Mouse (Mus musculus): Measurements from ENCODE around the gene Casz1. TPM values are rescaled to one million over a fixed set of nuclear protein-coding genes. Genes with fewer than 3 reads are reported as not detected.

The Casz1 gene
- polyA plus RNA-seq, 1 experiment from 2014 or later: 6.7 TPM

DNA sequence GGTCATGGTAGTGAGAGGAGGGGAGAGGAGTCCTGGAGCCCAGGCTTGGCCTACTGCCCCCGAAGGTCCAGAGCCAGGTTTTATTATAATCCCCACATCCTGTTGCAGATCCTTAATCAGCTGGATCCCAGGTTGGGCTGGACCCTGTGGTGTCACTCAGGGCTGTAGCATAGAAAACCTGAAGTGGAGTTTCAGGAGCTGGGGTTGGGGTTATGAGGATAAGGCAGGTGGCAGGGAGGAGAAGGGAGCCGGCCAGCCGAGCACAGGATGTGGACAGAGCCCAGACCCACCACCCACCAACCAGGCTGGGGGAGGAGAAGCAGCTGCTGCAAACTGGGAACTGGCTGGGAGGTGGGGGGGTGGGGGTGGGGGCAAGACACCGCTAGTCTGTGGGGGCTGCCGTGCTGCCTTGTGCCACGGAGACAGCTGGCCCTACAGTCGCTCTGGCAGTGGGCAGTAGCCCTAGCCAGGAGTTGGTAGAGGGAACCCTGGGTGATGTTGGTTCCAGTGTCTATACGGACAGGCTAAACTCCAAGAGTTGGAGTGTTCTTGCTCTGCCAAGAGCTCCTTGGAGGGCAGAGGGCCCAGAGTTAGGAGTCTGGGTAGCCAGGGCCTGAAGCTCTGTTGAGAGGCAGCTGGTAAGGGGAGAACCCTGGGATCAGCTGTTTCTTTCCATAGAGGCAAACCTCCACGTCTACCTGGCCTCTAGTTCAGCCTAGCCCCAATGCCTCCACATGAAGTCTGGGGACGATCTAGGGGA, 110.8 kb downstream of the Casz1 start:
- Histone ChIP-seq H3K4me2 (ENCODE audit: low read length) (peak overlapping the region; percentile 21; the same call in 1 of the 2 replicates), H3K27ac (peak overlapping the region; percentile 31; the same call in 1 of the 2 replicates)

DNA sequence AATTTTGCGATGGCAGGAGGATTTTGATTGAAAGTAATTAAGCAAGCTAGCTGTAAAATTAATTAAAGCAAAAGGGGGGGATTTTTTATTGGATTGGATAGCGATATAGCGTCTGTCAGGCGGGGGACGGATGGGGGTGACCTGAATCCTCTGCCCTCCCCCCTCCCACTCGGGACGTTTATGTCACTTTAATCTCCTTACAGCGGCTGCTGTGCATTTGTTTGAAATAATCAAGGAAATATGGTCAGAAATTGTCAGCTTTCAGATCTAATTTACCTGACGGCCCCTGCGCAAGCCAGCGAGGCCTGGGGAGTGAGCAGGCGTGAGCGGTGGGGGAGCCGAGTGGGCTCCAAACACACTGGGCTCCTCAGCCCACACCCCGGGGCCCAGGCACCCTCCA, 111.6 kb downstream of the Casz1 start:
- DNase-seq (ENCODE audit: low spot score) (no peak), ATAC-seq (replicated peaks; ENCODE audit: low FRiP score, low read depth) (no peak)
- Histone ChIP-seq H3K36me3 (ENCODE audit: insufficient read depth, low read length) (no peaks in the 10 kb centered on the region), H3K27me3 (ENCODE audit: insufficient read depth, low read length) (no peaks in the 10 kb centered on the region), H3K9ac (ENCODE audit: low read depth, low read length) (no peak overlapping the region), H3K4me3 (replicated peaks; ENCODE audit: low read depth, low read length) (no peak overlapping the region), H3K9me3 (replicated peaks; ENCODE audit: low read length) (no peaks in the 10 kb centered on the region), H3K4me1 (replicated peaks; ENCODE audit: insufficient read depth, low read length) (peaks cover 63% of the 10 kb centered on the region), H3K27ac (no peak overlapping the region), H3K4me2 (ENCODE audit: low read length) (no peak overlapping the region)
- 83% methylated on average over 15 of the region's 15 CpGs for WGBS
- no peak for TF ChIP-seq CTCF (IDR thresholded peaks at IDR 0.05; ENCODE audit: low read depth)

More for the DNA sequence above, 110.8 kb downstream of the Casz1 start:
- peak; percentile 91 for DNase-seq (ENCODE audit: low spot score)
- 36% methylated on average over 10 of the region's 10 CpGs for WGBS
- peak; percentile 81 for ATAC-seq (replicated peaks; ENCODE audit: low FRiP score, low read depth)
- Histone ChIP-seq H3K9me3 (replicated peaks; ENCODE audit: low read length) (no peaks in the 10 kb centered on the region), H3K4me1 (replicated peaks; ENCODE audit: insufficient read depth, low read length) (peaks cover 62% of the 10 kb centered on the region), H3K9ac (ENCODE audit: low read depth, low read length) (peak overlapping the region; percentile 27; the same call in 1 of the 2 replicates), H3K27me3 (ENCODE audit: insufficient read depth, low read length) (no peaks in the 10 kb centered on the region), H3K36me3 (ENCODE audit: insufficient read depth, low read length) (no peaks in the 10 kb centered on the region), H3K4me3 (replicated peaks; ENCODE audit: low read depth, low read length) (no peak overlapping the region)
- no peak for TF ChIP-seq CTCF (IDR thresholded peaks at IDR 0.05; ENCODE audit: low read depth)

DNA sequence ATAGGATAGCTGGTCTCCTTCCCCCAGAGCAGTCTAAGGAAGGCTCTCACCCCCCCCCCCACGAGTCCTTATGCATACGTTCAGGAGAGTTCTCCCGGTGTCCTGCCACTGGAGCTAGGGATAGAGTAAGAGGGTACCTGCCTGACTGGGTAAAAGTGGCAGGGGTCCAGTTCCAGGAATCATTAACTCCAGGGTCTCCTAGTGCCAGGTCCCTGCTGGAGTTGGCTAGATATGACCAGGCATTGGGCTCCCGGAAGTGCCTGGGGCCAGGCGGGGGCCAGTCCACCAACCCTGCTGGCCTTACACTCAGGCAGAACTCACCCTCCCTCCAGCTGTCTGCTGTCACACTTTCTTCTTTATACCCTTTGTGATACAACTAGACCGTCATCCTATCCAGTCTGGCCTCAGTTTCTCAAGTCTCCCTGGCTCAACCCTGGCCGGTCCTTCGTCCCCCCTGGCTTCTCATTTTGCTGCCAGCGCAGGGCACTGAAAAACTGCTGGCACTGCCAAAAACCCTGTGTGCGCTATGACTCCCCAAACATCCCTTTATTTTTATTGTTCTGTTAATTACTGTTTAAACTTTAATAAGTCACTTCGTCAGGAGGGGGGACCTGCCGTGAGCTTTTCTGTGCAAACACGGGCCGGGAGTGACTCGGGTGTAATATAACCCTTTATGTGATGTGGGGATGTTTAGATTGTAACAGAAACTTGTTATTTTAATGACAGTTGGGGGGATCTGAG, 114.6 kb downstream of the Casz1 start:
- ATAC-seq (replicated peaks; ENCODE audit: low FRiP score, low read depth): peak; percentile 37; the same call in 1 of the 2 replicates
- H3K27ac ChIP-seq: peak overlapping the region; percentile 72

DNA sequence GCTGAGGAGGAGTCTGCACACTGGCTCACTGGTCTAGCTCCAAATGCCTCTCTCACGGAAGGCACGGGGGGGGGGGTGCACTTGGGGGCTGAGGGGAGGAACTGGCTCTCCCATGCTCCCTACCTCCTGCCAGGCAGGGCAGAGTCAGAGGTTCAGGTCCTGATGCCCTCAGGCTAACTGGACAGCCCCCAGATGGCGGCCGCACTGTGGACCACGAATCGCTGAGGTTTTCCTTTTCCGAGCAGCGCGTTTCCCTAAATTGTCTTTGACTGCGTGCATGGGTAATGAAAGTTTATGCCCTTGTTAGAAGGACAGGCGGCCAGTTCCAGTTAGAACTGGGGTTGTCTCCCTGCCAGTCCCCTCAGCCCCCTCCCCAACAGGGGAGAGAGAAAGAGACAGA, 116.4 kb downstream of the Casz1 start:
- Histone ChIP-seq H3K36me3 (ENCODE audit: insufficient read depth, low read length) (no peaks in the 10 kb centered on the region), H3K27ac (peak overlapping the region; percentile 72), H3K9me3 (replicated peaks; ENCODE audit: low read length) (no peaks in the 10 kb centered on the region), H3K4me2 (ENCODE audit: low read length) (peak overlapping the region; percentile 1; the same call in 1 of the 2 replicates), H3K27me3 (ENCODE audit: insufficient read depth, low read length) (0 out of 2 replicates have a peak, but pooled peaks cover 5% of the 10 kb centered on the region), H3K4me1 (replicated peaks; ENCODE audit: insufficient read depth, low read length) (peaks cover 60% of the 10 kb centered on the region), H3K4me3 (replicated peaks; ENCODE audit: low read depth, low read length) (no peak overlapping the region), H3K9ac (ENCODE audit: low read depth, low read length) (no peak overlapping the region)
- no peak; the same call in 1 of the 2 replicates for TF ChIP-seq CTCF (IDR thresholded peaks at IDR 0.05; ENCODE audit: low read depth)
- 12% methylated on average over 11 of the region's 11 CpGs for WGBS
- no peak for ATAC-seq (replicated peaks; ENCODE audit: low FRiP score, low read depth)
- DNase-seq (ENCODE audit: low spot score): no peak

More for the DNA sequence above, 114.6 kb downstream of the Casz1 start:
- Histone ChIP-seq H3K36me3 (ENCODE audit: insufficient read depth, low read length) (no peaks in the 10 kb centered on the region), H3K4me1 (replicated peaks; ENCODE audit: insufficient read depth, low read length) (peaks cover 62% of the 10 kb centered on the region), H3K27me3 (ENCODE audit: insufficient read depth, low read length) (0 out of 2 replicates have a peak, but pooled peaks cover 5% of the 10 kb centered on the region), H3K4me2 (ENCODE audit: low read length) (no peak overlapping the region), H3K4me3 (replicated peaks; ENCODE audit: low read depth, low read length) (no peak overlapping the region), H3K9ac (ENCODE audit: low read depth, low read length) (0 out of 2 replicates have a peak overlapping the region, but pooled peaks have one; percentile 24), H3K9me3 (replicated peaks; ENCODE audit: low read length) (no peaks in the 10 kb centered on the region)
- TF ChIP-seq CTCF (IDR thresholded peaks at IDR 0.05; ENCODE audit: low read depth): no peak
- 27% methylated on average over 15 of the region's 15 CpGs for WGBS
- DNase-seq (ENCODE audit: low spot score): peak; percentile 84

- Histone ChIP-seq H3K4me1 (replicated peaks; ENCODE audit: insufficient read depth, low read length) (peaks cover 75% of the 10 kb centered on the region), H3K9me3 (replicated peaks; ENCODE audit: low read length) (no peaks in the 10 kb centered on the region), H3K27ac (peak overlapping the region; percentile 55), H3K27me3 (ENCODE audit: insufficient read depth, low read length) (0 out of 2 replicates have a peak, but pooled peaks cover 5% of the 10 kb centered on the region), H3K4me2 (ENCODE audit: low read length) (peak overlapping the region; percentile 30), H3K36me3 (ENCODE audit: insufficient read depth, low read length) (no peaks in the 10 kb centered on the region), H3K4me3 (replicated peaks; ENCODE audit: low read depth, low read length) (no peak overlapping the region; the same call in 1 of the 2 replicates), H3K9ac (ENCODE audit: low read depth, low read length) (0 out of 2 replicates have a peak overlapping the region, but pooled peaks have one; percentile 8)
- no peak for TF ChIP-seq CTCF (IDR thresholded peaks at IDR 0.05; ENCODE audit: low read depth)
- ATAC-seq (replicated peaks; ENCODE audit: low FRiP score, low read depth) (peak; percentile 22; the same call in 1 of the 2 replicates), DNase-seq (ENCODE audit: low spot score) (peak; percentile 73)
- WGBS: 12% methylated on average over 16 of the region's 16 CpGs
Measured at GRCm38 (mm10) chr4:148922221-148922700, 118.0 kb downstream of the Casz1 start.

DNA sequence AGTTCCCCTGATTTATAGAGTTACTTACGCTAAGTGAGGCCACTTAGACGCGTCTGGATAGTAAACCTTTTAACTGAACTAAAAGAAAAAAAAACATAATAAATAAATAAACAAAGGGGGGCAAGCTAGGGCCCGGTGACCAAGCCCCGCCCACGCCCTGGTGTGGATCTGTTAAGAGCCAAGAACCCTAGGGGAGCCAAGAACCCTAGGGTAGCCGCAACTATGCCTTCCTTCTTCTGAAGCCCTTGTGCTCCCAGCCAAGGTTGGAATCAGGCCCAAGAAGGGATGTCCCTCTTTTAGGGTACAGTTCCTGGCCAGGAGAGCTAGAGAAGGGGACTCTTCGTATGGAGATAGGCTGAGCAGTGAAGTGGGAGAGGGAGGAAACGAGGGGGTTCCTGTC, 119.2 kb downstream of the Casz1 start:
- Histone ChIP-seq H3K9me3 (replicated peaks; ENCODE audit: low read length) (no peaks in the 10 kb centered on the region), H3K36me3 (ENCODE audit: insufficient read depth, low read length) (no peaks in the 10 kb centered on the region), H3K4me2 (ENCODE audit: low read length) (no peak overlapping the region), H3K4me3 (replicated peaks; ENCODE audit: low read depth, low read length) (no peak overlapping the region), H3K9ac (ENCODE audit: low read depth, low read length) (no peak overlapping the region), H3K27ac (peak overlapping the region; percentile 55), H3K4me1 (replicated peaks; ENCODE audit: insufficient read depth, low read length) (peaks cover 72% of the 10 kb centered on the region), H3K27me3 (ENCODE audit: insufficient read depth, low read length) (0 out of 2 replicates have a peak, but pooled peaks cover 5% of the 10 kb centered on the region)
- 28% methylated on average over 9 of the region's 9 CpGs for WGBS
- ATAC-seq (replicated peaks; ENCODE audit: low FRiP score, low read depth) (no peak), DNase-seq (ENCODE audit: low spot score) (peak; percentile 47)
- TF ChIP-seq CTCF (IDR thresholded peaks at IDR 0.05; ENCODE audit: low read depth): no peak

Measured in kidney, postnatal 0 days (tissue).